Comparison of ENCODE assay signal across 8 mouse cellular contexts in genomic region chr2:165492648-165493553, GRCm38 (mm10). TPM values are rescaled to one million over a fixed set of nuclear protein-coding genes. Genes with fewer than 3 reads are reported as not detected.
DNase-seq lines count a peak whose midpoint lies in the region; ATAC-seq and TF ChIP-seq lines count a peak whose summit lies in the region.

Gene Trp53rka (minus strand): TSS chr2:165493324.

- no peaks in the 10 kb centered on the region for H3K27me3 ChIP-seq in Patski
- no peaks in the 10 kb centered on the region for H3K27me3 ChIP-seq in hindbrain, embryonic 11.5 days (ENCODE audit: control insufficient read depth, insufficient read depth, low read length)

- under 1% methylated on average over 74 of the region's 84 CpGs for WGBS in hindbrain, embryonic 11.5 days

- H3K9me3 ChIP-seq in hindbrain, embryonic 11.5 days (ENCODE audit: control insufficient read depth, low read length), result no peaks in the 10 kb centered on the region

- no peak for DNase-seq in Patski (ENCODE audit: low read depth, low spot score)
- peak; percentile 87 to 90 for DNase-seq in cerebellum, postnatal 10 days
- DNase-seq in frontal cortex, postnatal 10 days (ENCODE audit: low spot score in 2 of 2), result peak; percentile 71 to 79
- DNase-seq in hindbrain, embryonic 11.5 days (ENCODE audit: low spot score), result peak; percentile 84
- DNase-seq in layer of hippocampus, postnatal 14 days (ENCODE audit: low spot score in 2 of 2), result peak; percentile 76 to 88
- peak; percentile 87 for DNase-seq in lung, postnatal 14 days
- DNase-seq in ovary, postnatal 36 days (ENCODE audit: low spot score), result peak; percentile 81
- DNase-seq in thymus, postnatal 14 days, result peak; percentile 83

- H3K9ac ChIP-seq in hindbrain, embryonic 11.5 days (ENCODE audit: low read depth, low read length), result peak within 1 kb of the TSS; percentile 84

- H3K4me3 ChIP-seq in hindbrain, embryonic 11.5 days (ENCODE audit: low read depth, low read length), result peak within 1 kb of the TSS; percentile 73

- H3K4me1 ChIP-seq in hindbrain, embryonic 11.5 days (replicated peaks; ENCODE audit: control insufficient read depth, insufficient read depth, low read length), result no peaks in the 10 kb centered on the region; the same call in 1 of the 2 replicates

- in situ Hi-C loops in Patski (cut with MboI; ENCODE audit: low pct_unique_long_range_greater_than_20kb), result no loop called here

- CTCF ChIA-PET in Patski (lab: Charles Lee), result no interaction called here

- POLR2A ChIA-PET in Patski (lab: Charles Lee), result no interaction called here

- TF ChIP-seq CTCF in Patski (IDR thresholded peaks at IDR 0.05), result no peak

- no peaks in the 10 kb centered on the region for H3K36me3 ChIP-seq in hindbrain, embryonic 11.5 days (ENCODE audit: control insufficient read depth, insufficient read depth, low read length)

- ATAC-seq in Patski, result peak; percentile 82
- peak; percentile 76 for ATAC-seq in hindbrain, embryonic 11.5 days (ENCODE audit: low FRiP score)

- H3K4me2 ChIP-seq in hindbrain, embryonic 11.5 days (replicated peaks; ENCODE audit: low read depth, low read length), result peak within 1 kb of the TSS; percentile 75

- H3K27ac ChIP-seq in hindbrain, embryonic 11.5 days (ENCODE audit: low read depth, low read length), result peak within 1 kb of the TSS; percentile 87

RNA-seq across cellular contexts. Expression of gene Trp53rka, which starts in this region (rescaled TPM):
- polyA plus RNA-seq in Patski (2021), result 17.1 TPM
- polyA plus RNA-seq in hindbrain, embryonic 11.5 days (2014; fragmentation: Nextera tagmentation; extraction: Ambion mirVana), result 51.3 and 53.5 TPM in 2 replicates
- total RNA-seq in layer of hippocampus, postnatal 14 days (2021), result 10 to 100 TPM; 16.8 to 19.9 TPM
